Mouse (Mus musculus): ENCODE measurements around the gene Got1.

DNA sequence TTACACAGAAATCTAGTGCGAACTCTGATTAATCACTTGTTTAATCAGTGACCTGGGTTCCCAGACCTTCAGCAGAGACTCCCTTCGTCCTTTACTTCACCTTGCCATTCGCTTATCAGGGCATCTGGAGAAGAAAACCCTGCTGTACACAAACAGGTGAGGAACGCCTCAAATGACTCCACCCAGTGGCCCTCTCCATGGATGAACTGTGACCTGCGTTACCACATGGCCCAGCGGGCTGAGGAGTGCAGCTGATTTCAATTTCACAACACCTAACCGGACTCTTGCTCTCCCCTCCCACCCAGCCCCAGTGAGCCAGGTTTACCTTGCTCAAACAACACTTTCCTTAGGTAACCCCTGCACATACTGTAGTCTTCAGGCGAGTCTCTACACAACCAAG lies 10.5 kb downstream of the Got1 start:
- TF ChIP-seq GATA1 (IDR thresholded peaks at IDR 0.05; ENCODE audit: low read length) (no peak), TAL1 (IDR thresholded peaks at IDR 0.05; ENCODE audit: low read length) (no peak)
